Mouse (Mus musculus): ENCODE results near the gene Vrk2.

GRCm38 (mm10) chr11:26597761-26598160 lies 4.0 kb upstream of the Vrk2 start:
- TF ChIP-seq CTCF (IDR thresholded peaks at IDR 0.05; ENCODE audit: insufficient read depth, low read length) (no peak), POLR2A (IDR thresholded peaks at IDR 0.05; ENCODE audit: borderline replicate concordance, extremely low read depth, low read depth, low read length) (no peak)
